Mouse (Mus musculus) stomach, embryonic 16.5 days (tissue): ENCODE measurements around the gene Gm21970. TPM values are rescaled to one million over a fixed set of nuclear protein-coding genes. Genes with fewer than 3 reads are reported as not detected.

Source experiments
- ATAC-seq: fragments of 200-750 bp; cut with Nextera tagmentation; 2 replicates; pipeline ENCODE4 v1.8.0; 2017; ENCODE audit warnings: moderate number of reproducible peaks, moderate TSS enrichment; ENCODE audit not compliant: insufficient read depth, low FRiP score
- H3K27ac ChIP-seq: fragments of 300-500 bp; sonication (generic); 2 replicates; pipeline ENCODE4 v1.5.1; 2014; ENCODE audit warnings: low read length
- H3K27me3 ChIP-seq: fragments of 300-500 bp; sonication (generic); 2 replicates; pipeline ENCODE4 v1.6.1; 2014; ENCODE audit warnings: low read length, control low read depth, mixed read lengths; ENCODE audit not compliant: control insufficient read depth, insufficient read depth
- H3K36me3 ChIP-seq: fragments of 300-500 bp; sonication (generic); 2 replicates; pipeline ENCODE4 v1.6.1; 2014; ENCODE audit warnings: low read length; ENCODE audit not compliant: control insufficient read depth, insufficient read depth
- H3K4me1 ChIP-seq: fragments of 300-500 bp; sonication (generic); 2 replicates; pipeline ENCODE4 v1.6.1; 2014; ENCODE audit warnings: low read length, control low read depth, mixed read lengths; ENCODE audit not compliant: control insufficient read depth, insufficient read depth
- H3K4me2 ChIP-seq: fragments of 300-500 bp; sonication (generic); 2 replicates; pipeline ENCODE4 v1.6.1; 2014; ENCODE audit warnings: low read depth, low read length, mixed read lengths
- H3K4me3 ChIP-seq: fragments of 300-500 bp; sonication (generic); replicated peaks from 2 replicates; pipeline ENCODE4 v1.5.1; 2014; ENCODE audit warnings: mild to moderate bottlenecking, low read length
- H3K9ac ChIP-seq: fragments of 300-500 bp; sonication (generic); 2 replicates; pipeline ENCODE4 v1.6.1; 2014; ENCODE audit warnings: low read length
- H3K9me3 ChIP-seq: fragments of 300-500 bp; sonication (generic); replicated peaks from 2 replicates; pipeline ENCODE4 v1.6.1; 2016; ENCODE audit warnings: low read length, control low read depth; ENCODE audit not compliant: control insufficient read depth
- WGBS: fragments of 180-500 bp; shearing (Covaris S2); extraction: QIAGEN DNeasy Blood & Tissue Kit; methylation state at CpG from one replicate; pipeline ENCODE4 v1.1.7; 2014; 5-methylcytosine and 5-hydroxymethylcytosine counted together
- polyA plus RNA-seq: library from polyadenylated mRNA; unstranded; fragments of >200 nt; fragmentation: Nextera tagmentation; extraction: Ambion mirVana; gene quantifications from 2 replicates; pipeline ENCODE4 v1.2.1, GENCODE M21; 2015

The Gm21970 gene
- polyA plus RNA-seq, 1 experiment from 2014 or later: not detected

DNA sequence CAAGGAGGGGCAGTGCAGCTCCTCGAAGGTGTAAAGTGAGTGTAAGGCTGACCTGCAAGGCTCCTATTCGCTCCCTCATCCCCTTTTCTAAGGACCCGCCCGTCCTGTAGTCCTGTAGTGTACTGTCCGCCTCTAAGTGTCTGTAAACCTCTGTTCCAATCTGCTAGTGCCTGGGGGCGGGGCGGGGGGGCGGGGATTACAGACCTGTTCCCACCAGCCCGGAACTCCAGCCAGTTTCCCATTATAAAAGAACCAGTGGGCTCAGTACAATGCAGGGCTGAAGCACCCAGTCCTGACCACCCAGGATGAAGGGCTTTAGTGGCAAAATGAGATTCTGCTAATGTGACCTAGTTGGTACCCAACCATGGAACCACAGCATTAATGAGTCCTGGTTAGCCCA lies 12.5 kb upstream of the Gm21970 start:
- Histone ChIP-seq H3K4me2 (0 out of 2 replicates have a peak overlapping the region, but pooled peaks have one; percentile 11), H3K27ac (peak overlapping the region; percentile 62), H3K9me3 (no peaks in the 10 kb centered on the region), H3K9ac (peak overlapping the region; percentile 25; the same call in 1 of the 2 replicates), H3K4me1 (peaks cover 13% of the 10 kb centered on the region), H3K36me3 (0 out of 2 replicates have a peak, but pooled peaks cover 2% of the 10 kb centered on the region), H3K27me3 (no peaks in the 10 kb centered on the region), H3K4me3 (no peak overlapping the region)
- WGBS: 28% methylated on average over 9 of the region's 9 CpGs
- peak; percentile 49; the same call in 1 of the 2 replicates for ATAC-seq

- ATAC-seq: 0 out of 2 replicates have a peak, but pooled peaks have one; percentile 12
- H3K9ac ChIP-seq: peak overlapping the region; percentile 25; the same call in 1 of the 2 replicates
- 45% methylated on average over 3 of the region's 3 CpGs for WGBS
- no peak overlapping the region for H3K4me3 ChIP-seq
- 0 out of 2 replicates have a peak, but pooled peaks cover 4% of the 10 kb centered on the region for H3K36me3 ChIP-seq
- peak overlapping the region; percentile 62 for H3K27ac ChIP-seq
- H3K4me2 ChIP-seq: no peak overlapping the region
- peaks cover 13% of the 10 kb centered on the region for H3K4me1 ChIP-seq
- H3K27me3 ChIP-seq: no peaks in the 10 kb centered on the region
- no peaks in the 10 kb centered on the region for H3K9me3 ChIP-seq
These were observed 12.1 kb upstream of the Gm21970 start for GRCm38 (mm10) chr16:91379412-91379811.

DNA sequence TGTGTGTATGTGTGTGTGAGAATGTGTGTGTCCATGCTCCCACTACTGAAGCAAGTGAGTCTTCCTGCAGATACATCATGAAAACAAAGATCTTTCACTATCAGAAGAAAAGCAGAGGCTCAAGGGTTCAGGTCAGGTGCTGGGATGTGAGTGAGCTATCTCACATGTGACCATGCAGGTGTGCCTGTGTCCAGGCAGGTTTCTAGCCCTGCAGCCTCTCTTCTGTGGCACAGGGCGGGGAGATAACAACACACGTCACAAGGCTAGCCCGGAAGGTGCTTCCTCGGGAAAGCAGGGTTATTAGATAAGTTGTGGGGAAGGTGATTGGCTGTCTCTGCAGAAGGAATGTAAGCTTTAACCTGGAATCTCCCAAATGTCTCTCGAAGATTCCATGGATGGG lies 11.4 kb upstream of the Gm21970 start:
- H3K4me1 ChIP-seq: peaks cover 13% of the 10 kb centered on the region
- H3K9ac ChIP-seq: no peak overlapping the region
- 67% methylated on average over 5 of the region's 5 CpGs for WGBS
- no peak overlapping the region for H3K4me2 ChIP-seq
- H3K4me3 ChIP-seq: no peak overlapping the region
- H3K36me3 ChIP-seq: 0 out of 2 replicates have a peak, but pooled peaks cover 4% of the 10 kb centered on the region
- H3K27me3 ChIP-seq: no peaks in the 10 kb centered on the region
- no peak overlapping the region for H3K27ac ChIP-seq
- ATAC-seq: no peak; the same call in 1 of the 2 replicates
- H3K9me3 ChIP-seq: no peaks in the 10 kb centered on the region

GRCm38 (mm10) chr16:91381606-91382005 lies 9.9 kb upstream of the Gm21970 start:
- Histone ChIP-seq H3K4me2 (no peak overlapping the region), H3K27ac (no peak overlapping the region), H3K36me3 (peaks cover 7% of the 10 kb centered on the region; the same call in 1 of the 2 replicates), H3K27me3 (no peaks in the 10 kb centered on the region), H3K4me3 (no peak overlapping the region), H3K4me1 (peaks cover 13% of the 10 kb centered on the region), H3K9ac (no peak overlapping the region), H3K9me3 (no peaks in the 10 kb centered on the region)
- 77% methylated on average over 4 of the region's 4 CpGs for WGBS
- no peak for ATAC-seq

- Histone ChIP-seq H3K9me3 (no peaks in the 10 kb centered on the region), H3K36me3 (peaks cover 7% of the 10 kb centered on the region; the same call in 1 of the 2 replicates), H3K4me1 (peaks cover 13% of the 10 kb centered on the region), H3K27ac (no peak overlapping the region), H3K4me3 (no peak overlapping the region), H3K27me3 (no peaks in the 10 kb centered on the region), H3K4me2 (no peak overlapping the region), H3K9ac (no peak overlapping the region)
- no peak for ATAC-seq
- 85% methylated on average over 9 of the region's 9 CpGs for WGBS
These were observed 9.2 kb upstream of the Gm21970 start for GRCm38 (mm10) chr16:91382261-91382790.

DNA sequence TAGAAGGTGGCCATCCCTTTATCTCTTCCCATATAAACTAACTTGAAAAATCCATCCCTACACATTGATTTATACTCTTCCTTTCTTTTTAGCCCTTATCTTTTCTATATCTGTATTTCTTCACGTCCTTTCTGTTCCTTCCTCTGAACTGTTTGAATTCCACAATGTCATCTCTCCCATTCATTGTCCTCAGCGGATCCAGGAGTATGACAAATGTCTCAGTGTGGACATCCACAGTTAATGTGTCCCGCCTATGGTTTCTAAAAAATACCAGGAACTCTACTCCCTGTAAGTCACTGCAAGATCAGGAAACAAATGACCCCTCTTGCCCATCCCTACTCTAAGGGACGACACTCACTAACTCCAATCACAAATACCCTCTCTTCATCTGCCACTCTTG lies 7.3 kb upstream of the Gm21970 start:
- peaks cover under 1% of the 10 kb centered on the region; the same call in 1 of the 2 replicates for H3K4me1 ChIP-seq
- no peak overlapping the region for H3K4me3 ChIP-seq
- no peak overlapping the region for H3K4me2 ChIP-seq
- WGBS: 73% methylated on average over 4 of the region's 4 CpGs
- H3K9ac ChIP-seq: no peak overlapping the region
- no peak for ATAC-seq
- peaks cover 11% of the 10 kb centered on the region for H3K36me3 ChIP-seq
- no peaks in the 10 kb centered on the region for H3K9me3 ChIP-seq
- H3K27me3 ChIP-seq: no peaks in the 10 kb centered on the region
- H3K27ac ChIP-seq: no peak overlapping the region

GRCm38 (mm10) chr16:91385621-91386020 lies 5.9 kb upstream of the Gm21970 start:
- WGBS: 58% methylated on average over 10 of the region's 10 CpGs
- ATAC-seq: no peak
- H3K4me2 ChIP-seq: no peak overlapping the region
- H3K9me3 ChIP-seq: no peaks in the 10 kb centered on the region
- no peaks in the 10 kb centered on the region for H3K27me3 ChIP-seq
- H3K27ac ChIP-seq: no peak overlapping the region; the same call in 1 of the 2 replicates
- no peak overlapping the region for H3K9ac ChIP-seq
- no peaks in the 10 kb centered on the region for H3K4me1 ChIP-seq
- no peak overlapping the region for H3K4me3 ChIP-seq
- H3K36me3 ChIP-seq: peaks cover 12% of the 10 kb centered on the region

GRCm38 (mm10) chr16:91386419-91387120 lies 5.0 kb upstream of the Gm21970 start:
- WGBS: 88% methylated on average over 10 of the region's 10 CpGs
- ATAC-seq: no peak
- no peak overlapping the region for H3K4me3 ChIP-seq
- H3K36me3 ChIP-seq: peaks cover 12% of the 10 kb centered on the region
- H3K27me3 ChIP-seq: no peaks in the 10 kb centered on the region
- H3K4me2 ChIP-seq: no peak overlapping the region
- no peaks in the 10 kb centered on the region for H3K9me3 ChIP-seq
- H3K9ac ChIP-seq: no peak overlapping the region
- no peak overlapping the region for H3K27ac ChIP-seq
- H3K4me1 ChIP-seq: no peaks in the 10 kb centered on the region

- ATAC-seq: no peak
- H3K4me2 ChIP-seq: no peak overlapping the region
- no peaks in the 10 kb centered on the region for H3K9me3 ChIP-seq
- H3K4me3 ChIP-seq: no peak overlapping the region
- H3K9ac ChIP-seq: no peak overlapping the region
- no peak overlapping the region for H3K27ac ChIP-seq
- peaks cover 12% of the 10 kb centered on the region for H3K36me3 ChIP-seq
- 77% methylated on average over 3 of the region's 3 CpGs for WGBS
- no peaks in the 10 kb centered on the region for H3K27me3 ChIP-seq
- H3K4me1 ChIP-seq: no peaks in the 10 kb centered on the region
These were observed 4.4 kb upstream of the Gm21970 start for GRCm38 (mm10) chr16:91387121-91387486.
